Mouse (Mus musculus): ENCODE measurements around the gene Mtmr14. TPM values are rescaled to one million over a fixed set of nuclear protein-coding genes. Genes with fewer than 3 reads are reported as not detected.

Gene Mtmr14
- 10 to 100 TPM; 14.5 to 22.9 (median 16.4) TPM for total RNA-seq (2022)

DNA sequence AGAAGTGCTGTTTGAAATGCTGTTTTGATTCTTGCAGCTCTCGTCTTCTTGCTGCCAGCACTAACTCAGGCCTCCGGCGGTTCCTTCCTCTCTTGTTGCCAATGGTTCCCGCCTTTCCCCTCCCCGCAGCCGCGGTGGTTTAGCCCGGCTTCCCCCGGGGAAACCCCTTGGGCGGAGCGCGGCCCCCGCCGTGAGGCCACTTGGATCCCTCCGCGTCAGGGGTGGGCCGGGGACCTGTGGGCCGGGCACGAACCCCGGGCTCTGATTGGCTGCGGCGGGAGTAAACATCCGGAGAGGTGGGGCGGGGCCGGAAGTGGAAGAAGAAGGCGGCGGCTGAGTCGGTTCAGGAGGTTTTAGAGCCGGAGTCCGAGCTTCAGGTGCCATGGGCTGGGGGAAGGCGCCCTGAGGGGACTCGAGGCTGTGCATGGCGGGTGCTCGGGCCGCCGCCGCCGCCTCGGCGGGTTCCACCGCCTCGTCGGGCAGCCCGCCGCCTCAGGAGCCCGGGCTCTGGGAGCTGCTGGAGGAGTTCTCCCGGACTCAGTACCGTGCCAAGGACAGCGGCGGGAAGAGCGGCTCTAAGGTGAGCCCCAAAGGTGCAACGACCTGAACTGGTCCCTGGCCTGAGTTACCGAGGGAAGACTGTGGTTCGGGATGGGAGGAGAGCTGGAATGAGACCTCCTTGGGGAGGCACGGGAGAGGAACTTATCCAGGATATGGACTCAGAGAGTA lies at the start of gene Mtmr14:
Gene Mtmr14, plus strand, starts transcription at position 302 of the 729 bp plus-strand sequence.
- peak; percentile 96 to 97 for DNase-seq (ENCODE audit: low spot score in 2 of 2)

DNA sequence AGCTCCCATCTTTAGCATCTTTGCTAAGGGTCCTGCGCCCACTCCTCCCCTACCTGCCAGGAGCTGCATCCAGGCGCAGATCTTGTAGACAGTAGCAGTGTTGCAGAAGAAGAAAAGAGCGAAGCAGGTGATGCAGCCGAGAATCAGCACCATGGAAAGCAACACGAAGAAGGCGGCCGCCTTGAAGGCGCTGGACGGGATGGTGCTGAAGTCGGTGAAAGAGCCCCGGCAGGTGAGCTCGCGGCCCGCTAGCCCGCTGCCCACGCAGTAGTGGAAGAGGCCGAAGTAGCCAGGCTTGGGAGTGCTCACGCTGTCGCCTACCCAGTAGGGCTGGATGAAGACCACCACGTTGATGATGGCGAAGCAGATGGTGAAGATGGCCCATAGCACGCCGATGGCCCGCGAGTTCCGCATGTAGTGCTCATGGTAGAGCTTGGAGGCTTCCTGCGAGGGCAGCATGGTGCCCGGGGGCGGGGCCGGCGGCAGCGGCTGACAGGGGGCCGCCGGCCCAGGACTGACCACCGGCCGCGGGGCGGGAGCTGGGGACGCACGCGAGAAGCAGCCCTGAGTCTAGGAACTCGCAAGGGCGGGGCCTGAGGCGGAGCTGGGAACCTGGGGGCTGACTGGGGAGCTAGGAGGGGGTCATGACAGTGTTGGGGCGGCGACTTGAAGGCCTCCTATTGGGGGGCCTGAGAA lies 43.7 kb upstream of the Mtmr14 start:
- DNase-seq (ENCODE audit: low spot score in 2 of 2): no peak

DNA sequence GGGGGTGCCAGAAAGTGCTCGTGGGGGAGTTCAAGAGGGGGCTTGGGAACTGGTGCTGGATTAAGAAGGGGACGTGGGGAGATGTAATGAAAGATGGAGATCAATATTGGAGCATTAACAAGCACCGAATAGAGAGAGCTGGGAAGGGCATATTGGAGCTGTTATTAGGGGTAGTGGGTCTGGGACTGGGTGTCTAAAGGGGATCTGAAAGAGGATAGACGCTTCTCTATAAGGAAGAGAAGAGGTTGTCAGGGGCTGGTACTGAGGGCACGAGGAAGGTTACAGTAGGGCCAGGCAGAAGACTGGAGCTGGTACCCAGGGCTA lies 43.2 kb upstream of the Mtmr14 start:
- DNase-seq (ENCODE audit: low spot score in 2 of 2): no peak

DNA sequence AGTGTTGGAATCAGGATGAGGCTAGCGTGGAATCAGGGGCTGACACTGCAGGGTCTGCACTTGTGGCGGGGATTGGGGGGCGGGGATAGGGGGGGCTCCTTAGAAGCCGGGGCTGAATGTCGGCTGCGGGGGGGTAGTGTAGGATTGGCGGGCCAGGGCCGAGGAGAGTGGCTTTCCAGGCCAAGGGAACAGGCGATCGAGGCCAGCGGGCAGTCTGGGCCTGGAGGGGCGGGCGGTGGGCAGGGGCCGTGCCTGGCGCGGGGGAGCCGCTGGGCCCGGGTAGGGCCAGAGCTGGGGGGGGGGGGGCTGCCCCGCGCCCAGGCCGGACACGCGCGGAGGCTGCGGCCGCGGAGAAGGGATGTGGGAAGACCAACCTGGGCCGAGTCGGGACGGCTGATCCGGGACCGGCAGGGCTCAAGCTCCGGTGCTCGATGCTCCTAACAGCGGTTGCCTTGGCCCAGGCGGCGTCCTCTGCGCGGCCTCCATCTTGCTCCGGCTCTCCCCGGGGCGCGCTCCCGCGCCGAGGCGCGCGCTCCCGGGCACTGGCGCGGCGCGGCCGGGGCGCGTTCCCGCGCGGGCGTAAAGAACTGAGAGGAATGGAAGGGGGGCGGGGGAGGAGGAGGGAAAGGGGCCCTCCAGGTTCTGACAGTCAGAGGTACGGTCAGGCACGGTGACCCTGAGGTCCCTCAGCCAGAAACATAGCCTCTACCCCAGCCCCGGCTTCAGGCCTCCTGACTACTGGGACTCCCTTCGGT lies 42.6 kb upstream of the Mtmr14 start, which contains the start of gene Lhfpl4:
Gene Lhfpl4, minus strand, starts transcription at position 544 of the 755 bp plus-strand sequence.
- DNase-seq (ENCODE audit: low spot score in 2 of 2): no peak

DNA sequence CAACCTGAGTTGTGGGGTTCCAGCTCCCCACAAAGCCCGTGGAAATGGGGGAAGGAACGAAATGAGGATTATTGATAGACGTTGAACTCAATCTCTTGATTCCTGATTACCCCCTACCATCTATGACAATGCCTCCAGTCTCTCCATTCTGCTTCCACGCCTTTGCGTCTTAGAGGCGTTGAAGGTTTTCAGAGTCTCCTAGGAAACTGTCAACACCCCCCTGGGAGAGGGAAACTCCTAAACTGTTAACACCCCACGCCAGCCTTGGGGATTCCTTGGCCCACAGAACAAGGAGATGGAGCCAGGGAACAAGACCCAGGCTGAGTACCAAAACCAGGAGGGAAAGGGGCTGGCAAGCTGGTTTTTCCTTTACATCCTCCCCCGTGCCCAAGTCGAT lies 42.0 kb upstream of the Mtmr14 start:
- no peak for DNase-seq (ENCODE audit: low spot score in 2 of 2)

DNA sequence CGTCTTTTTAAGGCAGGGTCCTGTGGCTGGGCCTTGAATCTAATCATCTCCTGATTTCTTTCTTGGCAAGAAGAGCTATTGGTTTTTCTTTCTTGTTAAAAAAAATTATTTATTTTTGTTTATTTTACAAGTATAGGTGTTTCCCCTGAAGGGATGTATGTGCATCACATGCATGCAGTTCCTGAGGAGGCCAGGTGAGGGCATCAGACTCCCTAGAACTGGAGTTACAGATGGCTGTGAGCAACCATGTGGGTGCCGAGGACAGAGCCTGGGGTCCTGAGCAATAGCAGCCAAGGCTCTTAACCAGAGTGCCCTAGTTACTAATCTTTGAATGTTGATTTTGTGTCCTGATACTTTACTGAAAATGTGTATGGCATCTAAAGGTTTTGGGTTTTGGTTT lies 21.4 kb upstream of the Mtmr14 start:
- no peak for DNase-seq (ENCODE audit: low spot score in 2 of 2)

DNA sequence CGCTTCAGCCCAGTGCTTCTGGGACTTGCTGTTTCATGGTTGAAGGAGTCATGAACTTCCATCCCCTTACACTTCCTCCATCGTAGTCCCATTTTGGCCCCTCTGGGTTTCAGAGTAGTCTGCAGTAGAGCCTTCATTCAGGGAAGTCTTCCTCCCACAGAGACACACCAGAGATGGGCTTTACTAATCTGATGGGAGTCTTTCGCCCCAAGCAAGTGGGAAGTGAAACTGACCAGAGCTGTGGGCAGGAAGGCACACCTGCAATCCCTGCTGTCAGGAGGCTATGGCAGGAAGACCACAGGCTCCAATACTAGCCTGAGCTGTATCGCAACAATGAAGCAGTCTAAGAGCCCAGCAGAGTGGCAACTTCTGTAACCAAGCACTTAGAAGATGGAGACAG lies 11.8 kb upstream of the Mtmr14 start:
- DNase-seq (ENCODE audit: low spot score in 2 of 2): no peak

DNA sequence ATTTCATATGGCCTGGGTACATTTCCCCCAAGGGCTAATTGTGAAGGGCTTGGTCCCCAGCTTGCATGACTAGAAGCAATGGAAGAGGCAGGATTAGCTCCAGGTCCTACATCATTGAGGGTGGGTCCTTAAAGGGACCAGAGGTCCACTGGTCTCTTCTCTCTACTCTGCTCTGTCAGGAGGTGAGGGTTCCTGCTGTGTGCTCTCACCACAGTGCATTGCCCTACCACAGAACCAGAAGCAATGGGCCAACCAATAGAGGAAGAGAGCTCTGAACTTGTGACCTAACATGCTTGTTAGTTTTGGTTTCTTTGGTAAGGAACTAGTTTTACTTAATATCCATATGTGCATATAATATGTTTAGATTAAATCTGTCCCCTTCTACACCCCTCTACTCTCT lies 10.9 kb upstream of the Mtmr14 start:
- no peak for DNase-seq (ENCODE audit: low spot score in 2 of 2)

DNA sequence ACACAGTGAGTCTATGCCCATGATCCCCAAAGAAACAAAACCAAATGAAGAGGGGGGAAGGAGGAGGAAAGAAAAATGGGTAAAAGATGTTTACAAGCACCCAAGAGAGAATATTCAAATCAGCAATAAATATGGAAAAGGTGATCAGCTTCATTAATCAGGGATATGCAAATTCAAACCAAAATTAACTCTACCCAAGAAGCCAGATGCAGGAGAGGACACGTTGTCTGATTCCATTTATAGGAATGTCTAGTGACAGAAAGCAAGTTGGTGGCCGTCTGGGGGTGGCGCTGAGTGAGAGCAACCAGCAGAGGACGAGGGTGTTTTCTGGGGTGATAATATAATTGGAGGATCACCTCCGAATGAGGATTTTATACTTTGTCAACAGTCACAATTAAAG lies 2.5 kb upstream of the Mtmr14 start:
- no peak for DNase-seq (ENCODE audit: low spot score in 2 of 2)

DNA sequence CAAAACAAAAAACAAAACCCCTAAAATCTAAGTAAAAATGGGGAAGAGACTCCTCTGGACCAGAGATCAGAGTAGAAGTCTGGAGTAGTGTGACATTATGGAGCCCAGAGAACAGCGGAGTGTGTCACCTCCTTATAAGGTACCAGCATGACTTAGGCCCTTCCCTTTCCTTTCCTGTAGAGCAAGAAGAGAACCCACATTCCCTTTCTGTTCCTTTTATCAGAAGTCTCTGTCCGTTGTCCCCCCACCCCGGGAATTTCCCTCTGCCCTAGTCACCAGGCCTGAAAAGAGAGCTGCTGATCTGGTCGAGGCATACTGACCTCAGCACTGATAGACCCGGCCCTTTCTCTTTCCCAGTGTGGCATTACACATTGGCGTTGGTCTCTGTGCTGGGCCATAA lies 799 bp downstream of the Mtmr14 start:
- DNase-seq (ENCODE audit: low spot score in 2 of 2): no peak

DNA sequence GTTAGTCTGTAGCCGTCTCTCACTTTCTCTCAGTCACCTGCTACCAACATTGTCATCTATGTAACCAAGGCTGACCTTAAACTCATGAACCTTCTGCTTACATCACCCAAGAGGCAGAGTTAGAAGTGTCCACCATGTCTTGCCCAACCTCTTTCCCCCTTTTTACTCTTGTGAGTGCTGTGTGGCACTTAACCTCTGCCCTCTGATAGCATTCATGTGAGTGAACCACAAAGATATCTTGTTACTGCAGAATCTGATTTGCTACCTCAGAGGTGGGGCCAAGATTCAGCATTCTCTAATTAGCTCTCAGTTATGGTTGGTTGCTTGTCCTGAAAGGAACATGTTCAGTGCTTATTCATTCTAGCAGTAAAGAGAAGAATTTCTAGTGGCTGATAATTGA lies 5.1 kb downstream of the Mtmr14 start:
- DNase-seq (ENCODE audit: low spot score in 2 of 2): no peak

DNA sequence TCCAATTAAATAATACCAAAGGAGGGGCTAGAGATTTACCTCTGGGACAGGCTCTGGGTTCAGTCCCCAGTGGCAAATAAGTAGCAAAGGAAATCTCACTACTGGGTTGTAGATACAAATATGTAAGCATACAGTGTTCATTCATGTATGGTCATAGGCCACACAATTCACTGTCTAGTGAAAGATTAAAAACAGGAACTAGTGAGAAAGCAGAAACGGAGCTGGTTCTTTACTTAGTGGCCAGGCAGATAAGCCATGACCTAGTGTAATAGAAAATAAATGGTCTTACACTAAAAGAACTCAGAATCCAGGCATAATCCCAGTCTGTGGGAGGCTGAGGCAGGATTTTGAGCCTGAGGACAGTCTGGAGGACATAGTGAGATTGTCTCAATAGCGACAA lies 7.9 kb downstream of the Mtmr14 start:
- DNase-seq (ENCODE audit: low spot score in 2 of 2): no peak

DNA sequence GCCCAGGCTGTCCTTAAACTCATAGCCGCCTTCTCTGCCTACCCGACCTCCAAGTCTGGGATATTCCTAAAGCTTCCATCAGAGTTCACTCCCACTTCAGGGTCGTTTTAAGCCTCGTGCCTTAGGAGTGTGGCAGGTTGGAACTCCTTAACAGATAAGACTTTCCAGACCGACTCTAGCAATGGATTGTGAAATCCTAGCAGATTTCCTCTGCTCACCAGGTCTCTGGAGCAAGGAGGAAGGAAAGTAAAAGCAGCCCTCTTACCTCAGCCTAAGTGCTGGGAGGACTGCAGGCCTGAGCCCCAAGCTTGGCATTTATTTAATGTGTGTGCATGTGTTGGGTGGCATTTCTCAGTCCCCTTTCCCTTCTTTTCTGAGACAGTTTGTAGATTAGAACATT lies 13.1 kb downstream of the Mtmr14 start:
- DNase-seq (ENCODE audit: low spot score in 2 of 2): no peak

DNA sequence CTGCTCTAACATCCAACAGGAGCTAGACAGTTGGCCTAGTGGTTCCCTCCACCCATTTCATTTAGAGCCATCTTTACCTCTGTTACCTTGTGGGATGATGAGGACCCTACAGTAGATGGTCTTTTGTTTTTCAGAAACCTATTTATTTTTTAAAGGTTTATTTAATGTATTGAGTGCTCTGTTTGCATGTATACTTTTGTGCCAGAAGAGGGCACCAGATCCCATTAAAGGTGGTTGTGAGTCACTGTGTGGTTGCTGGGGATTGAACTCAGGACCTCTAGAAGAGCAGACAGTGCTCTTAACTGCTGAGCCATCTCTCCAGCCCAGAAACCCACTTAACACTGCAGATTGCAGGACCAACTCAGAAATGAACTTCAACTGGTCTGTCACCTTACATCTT lies 14.3 kb downstream of the Mtmr14 start:
- no peak for DNase-seq (ENCODE audit: low spot score in 2 of 2)

DNA sequence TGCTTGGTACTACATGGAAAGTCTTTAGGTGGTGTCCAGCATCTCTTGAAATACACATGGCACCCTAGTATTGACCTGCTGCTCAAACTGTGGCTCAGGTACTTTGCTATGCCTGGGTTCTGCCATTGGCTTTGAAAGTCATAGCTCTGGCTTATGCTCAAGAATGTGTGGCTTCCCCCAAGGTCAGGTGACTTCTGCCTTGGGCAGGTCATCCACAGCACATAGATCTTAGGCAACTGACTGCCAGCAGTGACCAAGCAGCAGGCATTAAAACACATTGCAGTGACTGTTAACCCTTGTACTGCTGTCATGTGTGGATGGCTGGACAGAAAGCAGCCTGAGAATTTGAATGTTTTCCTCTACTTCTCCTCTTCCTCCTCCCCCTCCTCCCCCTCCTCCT lies 17.3 kb downstream of the Mtmr14 start:
- no peak for DNase-seq (ENCODE audit: low spot score in 2 of 2)

DNA sequence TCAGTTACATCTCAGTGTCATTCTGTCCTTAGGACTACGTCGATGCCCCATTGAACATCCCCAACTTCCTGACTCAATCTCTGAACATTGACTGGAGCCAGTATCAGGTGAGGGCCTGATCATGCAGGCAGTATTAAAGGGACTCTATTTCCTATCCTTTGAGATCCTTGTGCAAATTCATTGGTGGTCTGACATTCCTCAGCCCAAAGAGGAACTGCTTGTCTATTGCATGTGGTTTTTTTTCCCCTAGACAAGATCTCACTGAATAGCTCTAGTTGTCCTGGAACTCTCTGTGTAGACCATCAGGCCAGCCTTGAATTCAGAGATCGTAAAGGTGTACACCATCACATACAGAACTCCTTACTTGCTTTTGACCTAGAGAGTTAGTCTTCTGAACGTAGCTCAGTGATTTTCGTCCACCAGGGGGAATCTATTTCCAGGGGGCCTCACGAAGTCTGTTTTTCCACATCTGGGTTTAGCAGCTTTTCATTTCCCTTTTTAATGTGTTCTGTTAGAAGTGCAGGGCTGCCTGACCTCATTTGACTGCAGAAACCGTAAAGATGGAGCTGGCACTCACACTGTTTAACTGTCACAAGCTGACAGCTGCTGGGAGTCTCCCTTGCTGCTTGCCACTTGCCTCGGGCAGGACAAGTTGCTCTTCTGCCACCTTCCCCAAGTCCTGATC lies 23.7 kb downstream of the Mtmr14 start:
- DNase-seq (ENCODE audit: low spot score in 2 of 2): no peak

DNA sequence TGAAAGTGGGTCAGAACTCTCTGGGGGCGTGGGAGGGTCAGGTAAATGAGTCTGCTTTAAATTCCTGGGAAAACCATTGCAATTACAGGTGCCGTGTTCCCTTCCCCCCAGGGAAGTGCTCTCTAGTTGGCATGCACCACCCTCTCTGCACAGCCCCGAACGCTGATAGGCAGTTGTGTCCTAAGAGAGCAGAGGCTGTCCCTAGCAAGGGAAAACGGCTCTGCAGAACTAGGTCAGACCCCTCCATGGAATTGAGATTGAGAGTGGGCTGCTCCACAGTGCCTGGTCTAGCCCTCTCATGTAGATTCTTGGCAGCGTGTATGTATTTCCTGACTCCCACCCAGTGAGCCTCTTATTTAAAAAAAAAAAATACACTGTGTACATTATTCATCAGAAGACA lies 25.9 kb downstream of the Mtmr14 start:
- no peak for DNase-seq (ENCODE audit: low spot score in 2 of 2)

DNA sequence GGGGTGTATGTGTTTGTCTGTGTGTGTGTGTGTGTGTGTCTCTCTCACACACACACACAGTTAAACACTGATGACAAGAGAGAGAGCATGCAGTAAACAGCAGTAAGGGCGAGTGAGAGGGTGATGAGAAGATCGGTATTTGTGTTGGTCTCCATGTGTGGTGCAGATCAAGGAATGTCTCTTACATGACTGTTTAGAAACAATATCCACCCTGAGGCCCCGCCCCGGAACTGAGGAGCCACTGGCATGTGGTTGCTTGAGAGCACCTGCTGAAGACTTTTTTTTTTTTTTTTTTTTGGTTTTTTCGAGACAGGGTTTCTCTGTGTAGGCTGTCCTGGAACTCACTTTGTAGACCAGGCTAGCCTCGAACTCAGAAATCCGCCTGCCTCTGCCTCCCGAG lies 26.8 kb downstream of the Mtmr14 start:
- DNase-seq (ENCODE audit: low spot score in 2 of 2): no peak

DNA sequence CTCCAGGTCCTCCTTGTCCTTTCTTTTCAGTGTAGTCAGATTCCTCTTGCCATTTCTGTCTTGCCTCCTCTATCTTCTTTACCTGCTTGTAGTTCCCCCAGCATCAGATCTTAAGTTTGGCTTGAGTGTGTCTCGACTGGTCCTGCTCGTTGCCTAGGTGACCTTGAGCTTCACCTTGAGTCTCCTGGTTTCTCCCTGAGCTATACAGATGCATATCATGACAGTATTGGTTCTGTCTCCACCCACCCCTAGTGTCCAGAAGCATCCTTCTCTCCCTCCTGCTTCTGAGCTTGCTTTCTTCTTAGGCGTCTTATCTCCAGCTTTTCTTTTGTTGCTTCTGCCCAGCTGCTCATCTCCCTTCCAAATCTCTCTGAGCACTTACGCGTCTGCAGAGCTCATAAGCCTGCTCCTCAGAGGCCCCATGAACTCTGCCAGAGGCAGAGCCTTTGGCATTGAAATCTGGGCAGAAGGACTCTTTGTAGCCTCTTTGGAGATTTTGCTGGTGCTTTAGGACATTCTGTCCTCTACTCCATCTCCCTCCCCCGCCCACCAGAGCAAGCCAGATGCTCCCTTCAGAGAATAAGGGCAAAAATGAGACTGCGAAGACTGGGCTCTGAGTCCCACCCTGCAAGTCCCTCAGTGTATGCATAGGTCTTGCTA lies 29.5 kb downstream of the Mtmr14 start:
- no peak for DNase-seq (ENCODE audit: low spot score in 2 of 2)

DNA sequence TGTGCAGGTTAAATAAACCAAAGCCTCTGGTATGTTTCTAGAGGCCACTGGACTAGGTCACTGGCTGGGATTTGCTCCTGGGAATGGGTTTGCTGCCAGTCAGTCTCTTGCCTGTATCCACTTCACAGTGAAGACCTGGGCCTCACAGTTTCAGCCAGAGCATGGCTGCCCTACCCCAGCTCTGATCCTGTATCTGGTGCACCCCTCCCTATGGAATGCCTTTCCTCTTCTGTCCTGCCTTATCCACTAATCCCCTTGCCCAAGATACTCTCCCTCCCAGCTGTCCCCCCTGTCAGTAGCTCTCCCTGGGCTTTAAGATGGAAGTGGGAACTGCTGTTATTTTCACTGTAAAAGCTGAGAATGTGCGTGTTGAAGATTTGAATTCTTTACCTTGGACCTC lies 30.3 kb downstream of the Mtmr14 start:
- DNase-seq (ENCODE audit: low spot score in 2 of 2): no peak

DNA sequence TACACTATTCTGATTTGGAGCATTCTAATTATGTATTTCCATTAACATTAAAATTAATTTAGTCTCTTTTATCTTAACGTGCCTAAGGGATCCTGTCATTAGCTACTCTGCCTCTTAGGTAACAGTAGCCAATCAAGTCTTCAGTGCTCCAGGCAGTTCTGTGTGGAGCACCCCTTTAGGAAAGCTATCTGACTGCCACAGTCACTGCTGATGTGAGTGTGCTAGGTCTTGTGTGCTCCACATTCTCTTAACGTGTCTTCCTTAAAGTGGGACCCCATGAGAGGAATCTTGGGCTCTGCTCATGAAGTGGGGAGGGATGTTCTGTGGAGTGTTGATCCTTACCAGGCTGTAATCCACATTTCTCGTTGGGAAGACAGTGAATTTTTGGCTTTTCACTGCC lies 34.7 kb downstream of the Mtmr14 start:
- DNase-seq (ENCODE audit: low spot score in 2 of 2): no peak
